Mouse (Mus musculus): Measurements from ENCODE around the gene Ptprd.
A peak's percentile ranks its signal among the peaks of the same experiment; 100 is the strongest.

Ptprd gene

DNA sequence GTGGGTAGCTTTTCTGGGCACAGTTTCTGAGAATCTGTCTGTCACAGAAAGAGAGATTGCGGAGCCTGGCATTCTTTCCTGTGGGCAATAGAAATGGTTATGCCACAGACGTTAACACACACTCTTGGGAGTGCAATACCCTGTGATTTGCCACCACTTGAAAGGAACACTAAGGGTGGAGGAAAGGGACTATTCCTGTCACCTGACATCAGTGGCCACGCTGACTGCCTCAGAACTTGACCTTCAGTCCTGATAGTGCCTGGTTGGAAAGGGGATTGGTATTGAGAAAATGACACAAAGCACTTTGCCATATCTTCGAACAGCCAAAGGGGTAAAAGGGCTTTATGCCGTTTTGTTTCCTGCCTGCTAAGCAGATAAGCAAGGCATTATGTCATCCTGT, 1750.4 kb downstream of the Ptprd start:
- TF ChIP-seq NANOG (IDR thresholded peaks at IDR 0.05; ENCODE audit: borderline replicate concordance, low read length) (no peak), POU5F1 (IDR thresholded peaks at IDR 0.05; ENCODE audit: borderline replicate concordance, low read length) (no peak)
- no peaks in the 10 kb centered on the region for H3K4me1 ChIP-seq (replicated peaks; ENCODE audit: low read depth, low read length)
- H3K9me3 ChIP-seq (ENCODE audit: low read length): no peaks in the 10 kb centered on the region
- no peaks in the 10 kb centered on the region for H3K27me3 ChIP-seq (ENCODE audit: insufficient read depth, low read length)
- no peak overlapping the region for H3K4me3 ChIP-seq (replicated peaks; ENCODE audit: low read length)
- H3K36me3 ChIP-seq (ENCODE audit: insufficient read depth, low read length): no peaks in the 10 kb centered on the region

DNA sequence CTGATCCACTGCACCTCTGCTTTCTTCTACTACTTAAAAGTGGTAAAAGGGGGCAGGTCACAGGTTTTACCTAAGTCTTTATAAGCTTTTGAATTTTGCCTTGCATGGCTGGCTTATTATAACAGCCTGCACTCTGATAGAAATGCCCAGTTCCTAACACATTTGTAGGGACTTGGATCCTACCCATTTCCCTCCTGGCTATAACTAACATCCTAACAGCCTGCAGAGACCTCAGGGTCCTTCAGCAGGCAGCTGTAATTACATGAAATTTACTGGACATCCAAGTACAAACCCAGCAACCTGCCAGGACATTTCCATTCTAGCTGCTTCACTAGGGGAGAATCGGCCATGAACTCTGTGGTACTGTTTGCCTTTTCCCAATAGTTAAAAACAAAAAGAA, 1751.2 kb downstream of the Ptprd start:
- H3K36me3 ChIP-seq (ENCODE audit: insufficient read depth, low read length): no peaks in the 10 kb centered on the region
- no peak overlapping the region for H3K4me3 ChIP-seq (replicated peaks; ENCODE audit: low read length)
- no peaks in the 10 kb centered on the region for H3K4me1 ChIP-seq (replicated peaks; ENCODE audit: low read depth, low read length)
- H3K27me3 ChIP-seq (ENCODE audit: insufficient read depth, low read length): no peaks in the 10 kb centered on the region
- H3K9me3 ChIP-seq (ENCODE audit: low read length): no peaks in the 10 kb centered on the region
- no peak for TF ChIP-seq CTCF (conservative IDR thresholded peaks at IDR 0.05; ENCODE audit: low read length)

DNA sequence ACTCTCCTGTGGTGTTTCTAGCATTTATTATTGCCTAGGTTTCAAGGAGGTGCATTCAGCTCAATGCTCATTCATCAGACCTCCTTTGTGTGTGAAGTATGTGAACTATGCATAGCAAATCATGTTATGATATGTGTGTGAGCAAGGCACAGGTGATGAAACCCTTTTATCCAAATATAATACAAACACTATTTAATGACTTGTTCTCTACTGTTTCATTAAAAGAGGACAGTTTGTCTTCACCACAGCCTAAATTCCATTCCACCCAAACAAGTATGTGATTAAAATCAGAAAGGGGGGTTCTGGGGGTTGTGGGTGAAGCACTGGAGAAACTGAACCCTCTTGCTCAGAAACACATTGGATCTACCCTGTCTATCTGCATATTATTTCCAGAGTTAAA, 1752.1 kb downstream of the Ptprd start:
- no peak for TF ChIP-seq POU5F1 (IDR thresholded peaks at IDR 0.05; ENCODE audit: borderline replicate concordance, low read length)
- no peak for TF ChIP-seq CTCF (conservative IDR thresholded peaks at IDR 0.05; ENCODE audit: low read length)
- TF ChIP-seq NANOG (IDR thresholded peaks at IDR 0.05; ENCODE audit: borderline replicate concordance, low read length): no peak
- no peak overlapping the region for H3K4me3 ChIP-seq (replicated peaks; ENCODE audit: low read length)
- H3K9me3 ChIP-seq (ENCODE audit: low read length): no peaks in the 10 kb centered on the region
- no peaks in the 10 kb centered on the region for H3K4me1 ChIP-seq (replicated peaks; ENCODE audit: low read depth, low read length)
- H3K27me3 ChIP-seq (ENCODE audit: insufficient read depth, low read length): no peaks in the 10 kb centered on the region
- no peaks in the 10 kb centered on the region for H3K36me3 ChIP-seq (ENCODE audit: insufficient read depth, low read length)

DNA sequence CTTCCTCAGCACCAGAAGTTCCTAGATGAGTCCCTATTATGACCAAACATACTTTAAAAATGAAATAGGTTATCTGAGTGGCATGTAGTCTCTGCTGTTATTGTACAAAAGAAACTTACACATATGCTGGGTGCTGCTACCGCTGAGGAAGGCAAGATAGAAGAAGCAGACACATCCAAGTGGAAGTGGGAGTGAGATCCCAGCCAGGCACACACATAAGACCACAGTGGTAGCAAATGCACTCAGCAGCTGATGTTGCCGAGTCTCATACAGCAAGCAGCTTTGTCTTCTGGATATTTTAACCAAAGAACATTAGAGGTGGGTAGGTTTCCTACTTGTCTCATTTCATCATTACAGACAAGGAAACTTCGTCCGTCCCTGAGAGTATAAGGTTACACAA, 1759.5 kb downstream of the Ptprd start:
- Histone ChIP-seq H3K36me3 (ENCODE audit: insufficient read depth, low read length) (no peaks in the 10 kb centered on the region), H3K4me1 (replicated peaks; ENCODE audit: low read depth, low read length) (peaks cover 13% of the 10 kb centered on the region), H3K4me3 (replicated peaks; ENCODE audit: low read length) (no peak overlapping the region), H3K9me3 (ENCODE audit: low read length) (no peaks in the 10 kb centered on the region), H3K27me3 (ENCODE audit: insufficient read depth, low read length) (peaks cover 34% of the 10 kb centered on the region)
- TF ChIP-seq POU5F1 (IDR thresholded peaks at IDR 0.05; ENCODE audit: borderline replicate concordance, low read length) (no peak), CTCF (conservative IDR thresholded peaks at IDR 0.05; ENCODE audit: low read length) (no peak)

DNA sequence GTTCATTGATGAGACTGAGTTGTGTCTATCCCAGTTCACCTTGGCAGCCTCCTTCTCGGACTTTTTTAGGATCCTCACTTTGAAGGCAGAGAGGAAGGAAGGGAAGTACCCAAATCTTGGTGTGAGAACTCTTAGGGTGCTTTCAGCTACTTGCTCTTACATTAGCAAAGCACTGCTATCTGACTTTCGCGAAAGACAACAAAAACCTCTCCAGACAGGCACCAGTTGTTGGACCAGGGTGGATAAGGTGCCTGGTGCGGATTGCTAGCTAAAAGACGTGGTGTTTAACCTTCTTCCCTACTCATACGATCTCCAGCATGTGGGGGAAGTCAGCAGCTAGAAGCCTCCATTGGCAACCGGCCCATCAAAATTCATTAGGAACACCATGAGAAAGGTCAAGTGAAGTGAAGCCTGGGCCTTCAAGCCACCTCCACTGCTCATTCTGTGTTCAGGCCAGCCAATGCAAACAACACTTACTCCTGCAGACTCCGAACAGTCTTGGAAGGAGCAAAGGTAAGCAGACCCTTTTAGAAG, 1760.7 kb downstream of the Ptprd start:
- no peak for TF ChIP-seq CTCF (conservative IDR thresholded peaks at IDR 0.05; ENCODE audit: low read length)
- no peak for TF ChIP-seq NANOG (IDR thresholded peaks at IDR 0.05; ENCODE audit: borderline replicate concordance, low read length)
- no peak for TF ChIP-seq POU5F1 (IDR thresholded peaks at IDR 0.05; ENCODE audit: borderline replicate concordance, low read length)
- Histone ChIP-seq H3K4me1 (replicated peaks; ENCODE audit: low read depth, low read length) (peaks cover 13% of the 10 kb centered on the region), H3K36me3 (ENCODE audit: insufficient read depth, low read length) (no peaks in the 10 kb centered on the region), H3K27me3 (ENCODE audit: insufficient read depth, low read length) (peaks cover 34% of the 10 kb centered on the region), H3K9me3 (ENCODE audit: low read length) (no peaks in the 10 kb centered on the region), H3K4me3 (replicated peaks; ENCODE audit: low read length) (peak overlapping the region; percentile 37; the same call in 1 of the 2 replicates)

DNA sequence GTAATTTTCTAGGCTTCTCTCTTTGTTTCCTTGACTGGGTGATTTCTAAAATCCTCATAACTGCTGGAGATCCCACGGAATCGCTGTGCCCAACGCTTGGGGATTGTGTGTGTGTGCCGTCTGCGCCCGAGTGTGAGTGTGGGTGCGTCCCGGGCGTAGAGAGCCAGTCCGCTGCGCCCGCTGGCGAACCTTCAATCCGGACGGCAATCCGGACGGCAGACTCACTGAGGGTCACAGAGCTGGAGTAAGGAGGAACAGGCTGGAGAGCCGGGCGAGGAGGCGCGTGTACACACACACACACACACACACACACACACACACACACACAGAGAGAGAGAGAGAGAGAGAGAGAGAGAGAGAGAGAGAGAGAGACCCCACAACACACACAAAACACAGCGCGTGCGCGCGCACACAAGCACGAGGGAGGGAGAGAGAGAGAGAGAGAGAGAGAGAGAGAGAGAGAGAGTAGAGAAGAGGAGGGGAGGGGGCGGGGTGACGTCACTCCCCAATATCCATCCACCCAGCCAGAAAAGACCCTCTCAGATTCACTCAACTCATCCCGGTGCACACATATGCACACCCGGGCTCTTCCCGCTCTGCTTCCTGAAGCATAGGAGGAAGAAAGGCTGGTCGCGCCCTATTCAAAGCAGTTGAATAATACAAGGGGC, 1761.3 kb downstream of the Ptprd start:
- Histone ChIP-seq H3K9me3 (ENCODE audit: low read length) (no peaks in the 10 kb centered on the region), H3K4me1 (replicated peaks; ENCODE audit: low read depth, low read length) (peaks cover 13% of the 10 kb centered on the region), H3K4me3 (replicated peaks; ENCODE audit: low read length) (peak overlapping the region; percentile 81), H3K27me3 (ENCODE audit: insufficient read depth, low read length) (peaks cover 34% of the 10 kb centered on the region), H3K36me3 (ENCODE audit: insufficient read depth, low read length) (no peaks in the 10 kb centered on the region)
- TF ChIP-seq CTCF (conservative IDR thresholded peaks at IDR 0.05; ENCODE audit: low read length): no peak
- no peak for TF ChIP-seq NANOG (IDR thresholded peaks at IDR 0.05; ENCODE audit: borderline replicate concordance, low read length)
- TF ChIP-seq POU5F1 (IDR thresholded peaks at IDR 0.05; ENCODE audit: borderline replicate concordance, low read length): no peak

DNA sequence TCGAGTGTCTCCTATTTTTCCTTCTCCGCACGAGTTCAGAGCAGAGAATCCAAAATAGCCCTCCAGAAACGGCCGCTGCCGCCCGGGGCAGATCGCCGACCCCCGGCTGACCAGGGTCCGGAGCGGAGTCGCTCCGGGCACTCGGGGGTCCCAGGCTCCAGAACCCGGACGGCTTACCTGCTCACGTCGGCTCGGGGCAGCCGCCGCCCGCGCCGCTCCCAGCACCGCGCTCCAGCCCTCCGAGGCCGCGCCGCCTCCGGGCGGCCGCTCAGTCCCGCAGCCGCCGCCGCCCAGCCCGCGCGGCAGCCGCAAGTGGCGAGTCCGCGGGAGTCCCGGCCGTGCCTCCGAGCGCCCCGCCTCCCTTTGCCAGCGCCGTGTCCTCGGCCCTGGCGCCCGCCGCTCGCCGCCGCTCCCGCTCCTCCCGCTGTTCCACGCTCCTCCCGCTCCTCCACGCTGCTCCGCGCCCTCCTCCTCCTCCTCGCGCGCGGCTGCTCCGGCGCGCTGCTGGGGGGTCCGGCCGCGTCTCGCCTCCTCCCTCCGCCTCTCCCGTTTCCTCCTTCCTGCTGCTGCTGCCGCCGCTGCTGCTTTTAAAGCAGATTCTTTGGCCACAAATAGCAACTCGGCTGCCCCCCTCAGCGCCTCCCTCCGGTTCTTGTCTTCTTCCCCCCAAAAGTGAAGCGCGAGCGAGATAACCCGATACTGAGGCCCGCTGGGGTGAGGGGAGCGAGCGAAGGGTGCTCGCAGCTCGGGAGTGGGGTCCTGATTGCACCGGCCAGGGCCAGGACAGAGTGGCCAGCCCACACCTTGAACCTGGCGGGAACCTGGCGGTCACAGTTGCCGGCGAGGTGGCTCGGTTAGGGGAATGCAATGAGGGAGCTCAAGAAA, 1762.1 kb downstream of the Ptprd start:
- Histone ChIP-seq H3K4me3 (replicated peaks; ENCODE audit: low read length) (peak overlapping the region; percentile 81), H3K4me1 (replicated peaks; ENCODE audit: low read depth, low read length) (peaks cover 13% of the 10 kb centered on the region), H3K36me3 (ENCODE audit: insufficient read depth, low read length) (no peaks in the 10 kb centered on the region), H3K9me3 (ENCODE audit: low read length) (no peaks in the 10 kb centered on the region), H3K27me3 (ENCODE audit: insufficient read depth, low read length) (peaks cover 34% of the 10 kb centered on the region)
- TF ChIP-seq NANOG (IDR thresholded peaks at IDR 0.05; ENCODE audit: borderline replicate concordance, low read length) (no peak), CTCF (conservative IDR thresholded peaks at IDR 0.05; ENCODE audit: low read length) (no peak), POU5F1 (IDR thresholded peaks at IDR 0.05; ENCODE audit: borderline replicate concordance, low read length) (no peak)

DNA sequence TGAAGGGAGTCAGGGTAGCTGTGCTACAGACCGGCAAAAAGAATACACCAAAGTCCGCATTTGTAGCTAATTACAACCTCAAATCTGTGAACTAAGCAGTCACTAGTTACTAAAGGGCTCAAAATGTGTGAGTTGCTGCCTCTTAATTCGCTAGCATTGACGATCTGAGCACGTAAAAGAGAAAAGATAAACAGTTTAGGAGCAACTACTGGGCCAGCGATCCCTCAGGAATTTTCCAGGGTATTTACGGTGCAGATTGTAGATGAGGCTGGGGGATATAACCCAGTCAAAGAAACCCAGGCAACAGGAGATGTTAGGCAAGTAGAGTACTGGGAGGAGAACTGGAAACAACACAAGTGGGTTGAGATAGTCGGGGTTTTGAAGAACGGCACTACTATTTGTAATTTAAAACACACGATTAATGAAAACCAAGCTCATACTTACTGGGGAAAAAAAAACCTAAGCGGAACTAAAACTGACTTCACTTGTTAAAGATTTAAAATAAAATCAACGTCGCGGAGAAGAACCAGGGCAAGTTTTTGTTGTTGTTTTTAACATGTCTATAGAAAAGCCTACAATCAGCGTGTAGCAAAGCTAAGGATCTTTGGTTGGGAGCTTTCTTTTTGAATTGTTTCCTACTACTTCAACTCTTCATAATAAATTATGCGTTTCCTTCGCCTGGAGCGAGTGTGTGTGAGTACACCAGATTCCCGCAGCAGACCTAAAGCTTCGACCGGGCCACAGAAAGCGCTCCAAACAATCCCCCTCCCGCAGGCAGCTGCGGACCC, 1762.9 kb downstream of the Ptprd start:
- no peaks in the 10 kb centered on the region for H3K36me3 ChIP-seq (ENCODE audit: insufficient read depth, low read length)
- peaks cover 34% of the 10 kb centered on the region for H3K27me3 ChIP-seq (ENCODE audit: insufficient read depth, low read length)
- H3K4me3 ChIP-seq (replicated peaks; ENCODE audit: low read length): peak overlapping the region; percentile 81
- peaks cover 13% of the 10 kb centered on the region for H3K4me1 ChIP-seq (replicated peaks; ENCODE audit: low read depth, low read length)
- TF ChIP-seq CTCF (conservative IDR thresholded peaks at IDR 0.05; ENCODE audit: low read length) (no peak), POU5F1 (IDR thresholded peaks at IDR 0.05; ENCODE audit: borderline replicate concordance, low read length) (no peak)
- H3K9me3 ChIP-seq (ENCODE audit: low read length): no peaks in the 10 kb centered on the region
